ENCODE assay signal across 8 mouse cellular contexts in genomic region chr5:37716505-37717372, GRCm38 (mm10). TPM values are rescaled to one million over a fixed set of nuclear protein-coding genes. Genes with fewer than 3 reads are reported as not detected.
DNase-seq lines count a peak whose midpoint lies in the region; ATAC-seq and TF ChIP-seq lines count a peak whose summit lies in the region.

Gene Stk32b (minus strand): TSS chr5:37717171.

- H3K27ac ChIP-seq in forebrain, embryonic 12.5 days, result peak within 1 kb of the TSS; percentile 54
- peak within 1 kb of the TSS; percentile 87 for H3K27ac ChIP-seq in hindbrain, embryonic 15.5 days (replicated peaks)
- H3K27ac ChIP-seq in limb, embryonic 11.5 days (replicated peaks; ENCODE audit: low read depth, low read length), result no peak within 1 kb of the TSS
- 0 out of 2 replicates have a peak within 1 kb of the TSS, but pooled peaks have one; percentile 27 for H3K27ac ChIP-seq in neural tube, embryonic 11.5 days (ENCODE audit: low read depth, low read length)
- no peak within 1 kb of the TSS for H3K27ac ChIP-seq in cerebellum, adult 2 months (ENCODE audit: insufficient read depth, low read length)

- DNase-seq in limb, embryonic 11.5 days (ENCODE audit: low spot score), result peak; percentile 73
- peak; percentile 77 for DNase-seq in neural tube, embryonic 11.5 days (ENCODE audit: low spot score)
- DNase-seq in thymus, postnatal 10 days (ENCODE audit: low spot score in 2 of 2), result no peak
- DNase-seq in cerebellum, adult 2 months, result no peak

- H3K36me3 ChIP-seq in megakaryocyte, embryonic 14.5 days (replicated peaks; ENCODE audit: low read length), result no peaks in the 10 kb centered on the region
- H3K36me3 ChIP-seq in forebrain, embryonic 12.5 days (replicated peaks), result no peaks in the 10 kb centered on the region
- no peaks in the 10 kb centered on the region for H3K36me3 ChIP-seq in hindbrain, embryonic 15.5 days
- no peaks in the 10 kb centered on the region for H3K36me3 ChIP-seq in limb, embryonic 11.5 days (ENCODE audit: control insufficient read depth, insufficient read depth, low read length)
- H3K36me3 ChIP-seq in neural tube, embryonic 11.5 days (ENCODE audit: control insufficient read depth, insufficient read depth, low read length), result no peaks in the 10 kb centered on the region

- TF ChIP-seq POLR2A in cerebellum, adult 2 months (IDR thresholded peaks at IDR 0.05; ENCODE audit: borderline replicate concordance, insufficient read depth, low read length), result no peak

- TF ChIP-seq CTCF in cerebellum, adult 2 months (IDR thresholded peaks at IDR 0.05; ENCODE audit: borderline replicate concordance, insufficient read depth, low read depth, low read length), result no peak

- peak within 1 kb of the TSS; percentile 56 for H3K9ac ChIP-seq in forebrain, embryonic 12.5 days
- peak within 1 kb of the TSS; percentile 83 for H3K9ac ChIP-seq in hindbrain, embryonic 15.5 days
- peak within 1 kb of the TSS; percentile 60 for H3K9ac ChIP-seq in limb, embryonic 11.5 days (ENCODE audit: low read length)
- peak within 1 kb of the TSS; percentile 51 for H3K9ac ChIP-seq in neural tube, embryonic 11.5 days (ENCODE audit: low read length)

- WGBS in forebrain, embryonic 12.5 days, result under 1% methylated on average over 40 of the region's 40 CpGs
- under 1% methylated on average over 39 of the region's 40 CpGs for WGBS in hindbrain, embryonic 15.5 days
- under 1% methylated on average over 40 of the region's 40 CpGs for WGBS in limb, embryonic 11.5 days
- WGBS in neural tube, embryonic 11.5 days, result under 1% methylated on average over 40 of the region's 40 CpGs
- 2% methylated on average over 40 of the region's 40 CpGs for WGBS in cerebellum, adult 2 months

- H3K4me3 ChIP-seq in megakaryocyte, embryonic 14.5 days (replicated peaks), result peak within 1 kb of the TSS; percentile 38
- peak within 1 kb of the TSS; percentile 45 for H3K4me3 ChIP-seq in forebrain, embryonic 12.5 days (replicated peaks)
- peak within 1 kb of the TSS; percentile 67 for H3K4me3 ChIP-seq in hindbrain, embryonic 15.5 days
- H3K4me3 ChIP-seq in limb, embryonic 11.5 days (ENCODE audit: low read depth, low read length), result peak within 1 kb of the TSS; percentile 46
- H3K4me3 ChIP-seq in neural tube, embryonic 11.5 days (ENCODE audit: low read depth, low read length), result peak within 1 kb of the TSS; percentile 39
- H3K4me3 ChIP-seq in cerebellum, adult 2 months (replicated peaks; ENCODE audit: insufficient read depth, low read depth, low read length), result no peak within 1 kb of the TSS

- H3K9me3 ChIP-seq in megakaryocyte, embryonic 14.5 days, result peaks cover 5% of the 10 kb centered on the region; the same call in 1 of the 2 replicates
- H3K9me3 ChIP-seq in forebrain, embryonic 12.5 days, result no peaks in the 10 kb centered on the region
- H3K9me3 ChIP-seq in hindbrain, embryonic 15.5 days, result no peaks in the 10 kb centered on the region
- no peaks in the 10 kb centered on the region for H3K9me3 ChIP-seq in limb, embryonic 11.5 days (ENCODE audit: control insufficient read depth, low read length)
- no peaks in the 10 kb centered on the region for H3K9me3 ChIP-seq in neural tube, embryonic 11.5 days (ENCODE audit: control insufficient read depth, low read length)

- H3K27me3 ChIP-seq in megakaryocyte, embryonic 14.5 days (replicated peaks), result peaks cover 33% of the 10 kb centered on the region
- H3K27me3 ChIP-seq in forebrain, embryonic 12.5 days, result peaks cover 43% of the 10 kb centered on the region
- peaks cover 12% of the 10 kb centered on the region for H3K27me3 ChIP-seq in hindbrain, embryonic 15.5 days
- peaks cover 10% of the 10 kb centered on the region; the same call in 1 of the 2 replicates for H3K27me3 ChIP-seq in limb, embryonic 11.5 days (ENCODE audit: control insufficient read depth, insufficient read depth, low read length)
- no peaks in the 10 kb centered on the region; the same call in 1 of the 2 replicates for H3K27me3 ChIP-seq in neural tube, embryonic 11.5 days (ENCODE audit: control insufficient read depth, insufficient read depth, low read length)
- H3K27me3 ChIP-seq in cerebellum, adult 2 months (ENCODE audit: control insufficient read depth, insufficient read depth, low read length), result peaks cover 1% of the 10 kb centered on the region; the same call in 1 of the 2 replicates

- peak within 1 kb of the TSS; percentile 72 for H3K4me2 ChIP-seq in forebrain, embryonic 12.5 days
- H3K4me2 ChIP-seq in hindbrain, embryonic 15.5 days, result peak within 1 kb of the TSS; percentile 81
- H3K4me2 ChIP-seq in limb, embryonic 11.5 days (ENCODE audit: low read depth, severe bottlenecking), result peak within 1 kb of the TSS; percentile 91
- H3K4me2 ChIP-seq in neural tube, embryonic 11.5 days (ENCODE audit: low read depth), result peak within 1 kb of the TSS; percentile 79

- H3K4me1 ChIP-seq in megakaryocyte, embryonic 14.5 days, result peaks cover 5% of the 10 kb centered on the region; the same call in 1 of the 2 replicates
- H3K4me1 ChIP-seq in forebrain, embryonic 12.5 days, result peaks cover 5% of the 10 kb centered on the region
- peaks cover 29% of the 10 kb centered on the region; the same call in 1 of the 2 replicates for H3K4me1 ChIP-seq in hindbrain, embryonic 15.5 days (replicated peaks)
- peaks cover 6% of the 10 kb centered on the region; the same call in 1 of the 2 replicates for H3K4me1 ChIP-seq in limb, embryonic 11.5 days (ENCODE audit: control insufficient read depth, insufficient read depth, low read length)
- 0 out of 2 replicates have a peak, but pooled peaks cover 2% of the 10 kb centered on the region for H3K4me1 ChIP-seq in neural tube, embryonic 11.5 days (ENCODE audit: control insufficient read depth, insufficient read depth, low read length)
- no peaks in the 10 kb centered on the region; the same call in 1 of the 2 replicates for H3K4me1 ChIP-seq in cerebellum, adult 2 months (ENCODE audit: control insufficient read depth, insufficient read depth, low read length)

- ATAC-seq in megakaryocyte, adult 5-6 weeks (ENCODE audit: poor library complexity, severe bottlenecking), result no peak
- ATAC-seq in forebrain, embryonic 12.5 days (ENCODE audit: low FRiP score), result peak; percentile 92
- peak; percentile 89 for ATAC-seq in hindbrain, embryonic 15.5 days (ENCODE audit: low FRiP score, low read depth)
- peak; percentile 67 for ATAC-seq in limb, embryonic 11.5 days (ENCODE audit: insufficient number of reproducible peaks, low FRiP score, low TSS enrichment, low read depth)
- peak; percentile 85 for ATAC-seq in neural tube, embryonic 11.5 days (ENCODE audit: insufficient read depth, low FRiP score, low TSS enrichment)

RNA-seq across cellular contexts. Expression of gene Stk32b, which starts in this region (rescaled TPM):
- polyA plus RNA-seq in megakaryocyte, embryonic 14.5 days (2012; ENCODE audit: insufficient read depth, low replicate concordance), result 0.10 TPM in 1 of 2 replicates, not detected in the other
- total RNA-seq in megakaryocyte, adult 5-6 weeks (2015), result not detected in 2 replicates
- not detected in 2 replicates for total RNA-seq in megakaryocyte, adult 5-6 weeks (2017)
- polyA plus RNA-seq in forebrain, embryonic 12.5 days (2016; fragmentation: Nextera tagmentation; extraction: Ambion mirVana), result 4.3 and 6.5 TPM in 2 replicates
- polyA plus RNA-seq in hindbrain, embryonic 15.5 days (2015; fragmentation: Nextera tagmentation; extraction: Ambion mirVana), result 32.3 and 38.8 TPM in 2 replicates
- 0.67 and 0.85 TPM in 2 replicates for polyA plus RNA-seq in limb, embryonic 11.5 days (2014; fragmentation: Nextera tagmentation; extraction: Ambion mirVana)
- polyA plus RNA-seq in neural tube, embryonic 11.5 days (2014; fragmentation: Nextera tagmentation; extraction: Ambion mirVana), result 10.2 and 11.6 TPM in 2 replicates
- polyA plus RNA-seq in cerebellum, adult 2 months (2012; rRNA removed), result 1.6 and 1.8 TPM in 2 replicates

Comparison
In these comparisons a context has a peak if more than half of its experiments do, and no peak if none do; other contexts are left out.
1. Peak in DNase-seq, ATAC-seq, H3K4me3 ChIP-seq, H3K9ac ChIP-seq and H3K4me2 ChIP-seq in limb, embryonic 11.5 days; RNA of the gene not detected or under 1 TPM.
2. H3K27ac ChIP-seq: peak in forebrain, embryonic 12.5 days (single experiment), hindbrain, embryonic 15.5 days (single experiment) and neural tube, embryonic 11.5 days (single experiment); none in limb, embryonic 11.5 days (single experiment) and cerebellum, adult 2 months (single experiment).
3. Peak in every context shown above with its lines, with median percentiles within 50 percentile points of each other: H3K4me2 ChIP-seq and H3K9ac ChIP-seq.